Mouse (Mus musculus) C2C12 (cell line): ENCODE results near the gene Ppm1h.

Source experiments
- CEBPB ChIP-seq: IDR thresholded peaks from one replicate; pipeline ENCODE4 v1.6.1; 2011; ENCODE audit warnings: low read depth, mild to moderate bottlenecking, control low read depth, moderate library complexity
- CTCF ChIP-seq: IDR thresholded peaks from one replicate; pipeline ENCODE4 v1.5.1; 2011; ENCODE audit not compliant: control insufficient read depth, insufficient read depth, insufficient read length
- FOSL1 ChIP-seq: IDR thresholded peaks from one replicate; pipeline ENCODE4 v1.8.0; 2011; ENCODE audit warnings: mild to moderate bottlenecking, low read length; ENCODE audit not compliant: poor library complexity, insufficient read depth, severe bottlenecking
- MAX ChIP-seq: IDR thresholded peaks from one replicate; pipeline ENCODE4 v1.6.1; 2011; ENCODE audit warnings: mild to moderate bottlenecking, control low read depth
- MYOG ChIP-seq: IDR thresholded peaks from one replicate; pipeline ENCODE4 v1.6.1; 2011; ENCODE audit not compliant: control insufficient read depth, insufficient read length; ENCODE audit errors: extremely low read depth
- USF1 ChIP-seq: IDR thresholded peaks from one replicate; pipeline ENCODE4 v1.6.1; 2011; ENCODE audit warnings: low read depth, mild to moderate bottlenecking, control low read depth, moderate library complexity

GRCm38 (mm10) chr10:122760469-122761307 is 82.1 kb downstream of the Ppm1h start:
- TF ChIP-seq CTCF (no peak), CEBPB (no peak), MAX (no peak), USF1 (no peak), FOSL1 (no peak), MYOG (no peak)
